28 mouse cellular contexts compared by ENCODE assay signal in genomic region chr15:67357867-67358266, GRCm38 (mm10).
A peak's percentile ranks its signal among the peaks of the same experiment; 100 is the strongest.
DNase-seq lines count a peak whose midpoint lies in the region; ATAC-seq and TF ChIP-seq lines count a peak whose summit lies in the region.
"Had no signal": no experiment of that assay in that cellular context is flagged by ENCODE, and none has a peak within 500 bp of the region (broad histone marks: within the 10 kb centered on the region; RNA-seq: fewer than 3 reads in every experiment).

No protein-coding gene starts in this region.

- DNase-seq in frontal cortex, adult 2 months (ENCODE audit: extremely low spot score in 1 of 2, low spot score in 1 of 2), result peak; percentile 4 to 20
- DNase-seq in frontal cortex, postnatal 14 days (ENCODE audit: low spot score in 2 of 2), result no peak
- peak; percentile 16 for DNase-seq in right cerebral cortex, adult 18-20 months
- DNase-seq in right cerebral cortex, postnatal 10 days (ENCODE audit: low spot score in 2 of 2), result no peak
- peak; percentile 84 for DNase-seq in Patski (ENCODE audit: low read depth, low spot score)
- no peak for DNase-seq in kidney, postnatal 36 days
- DNase-seq in embryo, embryonic 11 days, result no peak
- DNase-seq: adrenal gland, postnatal 25 days; B cell, adult 2 months; cerebellum, adult 2 months; cerebellum, postnatal 25 days; heart, postnatal 36 days; kidney, adult 2 months; kidney, postnatal 4 days; layer of hippocampus, postnatal 36 days; left cerebral cortex, postnatal 4 days; liver, postnatal 0 days; right cerebral cortex, postnatal 4 days; thymus, adult 2 months; thymus, postnatal 4 days had no signal

- peak; percentile 29 for ATAC-seq in Patski
- ATAC-seq: forebrain, embryonic 13.5 days; hindbrain, postnatal 0 days; intestine, embryonic 15.5 days; liver, embryonic 12.5 days; liver, postnatal 0 days had no signal

- CTCF ChIA-PET in Patski (lab: Charles Lee), result interaction anchor here (0.6 to 1.0 kb wide), 3 partner anchors 14 to 77 kb away, joined by 3 to 5 read pairs (median 3); no protein-coding TSS in a partner anchor

- POLR2A ChIA-PET in Patski (lab: Charles Lee), result interaction anchor here (0.6 to 0.8 kb wide), 2 partner anchors 97 to 424 kb away, joined by 3 to 4 read pairs; no protein-coding TSS in a partner anchor

- no peaks in the 10 kb centered on the region for H3K27me3 ChIP-seq in Patski
- H3K27me3 ChIP-seq: CH12.LX; forebrain, embryonic 13.5 days; hindbrain, embryonic 12.5 days; intestine, embryonic 15.5 days; liver, embryonic 12.5 days; midbrain, embryonic 12.5 days; neural tube, embryonic 13.5 days had no signal

- no peak for TF ChIP-seq CTCF in Patski (IDR thresholded peaks at IDR 0.05)

- in situ Hi-C loops in Patski (cut with MboI; ENCODE audit: low pct_unique_long_range_greater_than_20kb), result no loop called here

Comparison
In these comparisons a context has a peak if more than half of its experiments do, and no peak if none do; other contexts are left out.
1. DNase-seq: peak in frontal cortex, adult 2 months (2 of 2), right cerebral cortex, adult 18-20 months (single experiment) and Patski (single experiment); none in frontal cortex, postnatal 14 days (0 of 2), right cerebral cortex, postnatal 10 days (0 of 2), kidney, postnatal 36 days (0 of 2) and embryo, embryonic 11 days (single experiment).